Comparison of ENCODE assay signal across 12 mouse cellular contexts in the genomic region with DNA sequence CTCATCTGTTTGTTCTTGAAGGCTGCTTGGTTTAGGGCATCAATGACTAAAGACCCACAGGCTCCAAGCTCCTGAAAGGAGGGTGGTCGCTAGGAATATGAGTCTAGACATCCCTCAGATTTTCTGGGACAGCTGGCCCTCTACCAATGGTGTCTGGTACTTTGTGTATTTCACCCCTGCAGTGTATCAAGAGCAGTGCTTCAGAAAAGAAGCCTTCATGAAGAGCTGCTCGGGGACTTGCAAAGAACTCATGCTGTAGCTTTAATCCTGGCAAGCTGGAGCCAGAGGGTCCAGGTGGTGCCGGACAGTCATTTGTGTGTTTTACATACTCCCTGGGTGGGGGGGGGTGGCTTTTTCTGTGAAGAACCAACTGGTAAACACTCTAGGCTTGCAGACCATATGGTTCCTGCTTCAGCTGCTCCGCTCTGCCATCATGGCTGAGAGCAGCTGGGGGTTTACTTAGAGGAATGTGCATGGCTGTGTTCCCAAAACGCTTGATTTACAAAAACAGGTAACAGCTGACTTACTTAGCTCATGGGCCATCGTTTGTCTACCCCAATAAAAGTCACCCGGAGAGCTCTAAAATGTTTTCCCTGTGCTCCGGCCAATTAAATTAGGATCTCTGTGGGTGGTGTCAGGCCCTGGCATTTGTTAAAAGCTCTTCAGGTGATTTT. TPM values are rescaled to one million over a fixed set of nuclear protein-coding genes. Genes with fewer than 3 reads are reported as not detected.
DNase-seq lines count a peak whose midpoint lies in the region; ATAC-seq and TF ChIP-seq lines count a peak whose summit lies in the region.
"Had no signal": no experiment of that assay in that cellular context is flagged by ENCODE, and none has a peak within 500 bp of the region (broad histone marks: within the 10 kb centered on the region; RNA-seq: fewer than 3 reads in every experiment).

No protein-coding gene starts in this region.

- TF ChIP-seq POLR2A in thymus, adult 2 months (IDR thresholded peaks at IDR 0.05; ENCODE audit: control insufficient read depth, extremely low read depth, insufficient read depth, low read length, poor library complexity), result no peak

- H3K27me3 ChIP-seq in thymus, adult 2 months (ENCODE audit: control insufficient read depth, insufficient read depth, low read length), result no peaks in the 10 kb centered on the region
- H3K27me3 ChIP-seq: heart, embryonic 13.5 days had no signal

- peak; percentile 51 to 55 for DNase-seq in layer of hippocampus, adult 2 months (ENCODE audit: low spot score in 2 of 2)
- DNase-seq in layer of hippocampus, postnatal 10 days (ENCODE audit: low spot score in 2 of 2), result no peak
- peak; percentile 78 for DNase-seq in cerebellum, adult 11-12 months
- peak; percentile 58 to 72 for DNase-seq in cerebellum, postnatal 25 days
- peak; percentile 68 for DNase-seq in layer of hippocampus, adult 9-11 months
- DNase-seq in thymus, adult 2 months, result no peak
- no peak for DNase-seq in frontal cortex, postnatal 14 days (ENCODE audit: low spot score in 2 of 2)

- no peak for TF ChIP-seq CTCF in layer of hippocampus, adult 2 months (conservative IDR thresholded peaks at IDR 0.05)
- TF ChIP-seq CTCF in thymus, adult 2 months (IDR thresholded peaks at IDR 0.05; ENCODE audit: borderline replicate concordance, control insufficient read depth, extremely low read depth, insufficient read depth, low read length, poor library complexity), result no peak

- ATAC-seq in activated CD4-positive, CD25-positive, alpha-beta regulatory T cell, adult 4 months, result no peak

- H3K4me1 ChIP-seq in thymus, adult 2 months (replicated peaks; ENCODE audit: control insufficient read depth, insufficient read depth, low read length), result no peaks in the 10 kb centered on the region
- H3K4me1 ChIP-seq: heart, embryonic 13.5 days had no signal

- 83% methylated on average over 8 of the region's 8 CpGs for WGBS in thymus, adult 2 months

- H3K4me3 ChIP-seq in layer of hippocampus, adult 2 months, result no peak overlapping the region
- no peak overlapping the region for H3K4me3 ChIP-seq in thymus, adult 2 months (ENCODE audit: control insufficient read depth, insufficient read depth, low read length)
- H3K4me3 ChIP-seq: heart, embryonic 13.5 days had no signal

- H3K27ac ChIP-seq in layer of hippocampus, adult 2 months, result peak overlapping the region; percentile 58
- no peak overlapping the region for H3K27ac ChIP-seq in thymus, adult 2 months (ENCODE audit: control insufficient read depth, insufficient read depth, low read length)
- H3K27ac ChIP-seq: heart, embryonic 13.5 days; liver, embryonic 14.5 days had no signal

- H3K36me3 ChIP-seq in thymus, adult 2 months (ENCODE audit: control insufficient read depth, insufficient read depth, low read length), result no peaks in the 10 kb centered on the region
- H3K36me3 ChIP-seq: heart, embryonic 13.5 days had no signal

RNA-seq across cellular contexts. Expression of gene Kcnk13, which starts 38.8 kb away (rescaled TPM):
- total RNA-seq in layer of hippocampus, adult 2 months (2021), result 1 to 10 TPM; 6.2 to 6.9 TPM
- 1 to 10 TPM; 3.3 to 3.7 TPM for total RNA-seq in layer of hippocampus, postnatal 10 days (2021)
- polyA plus RNA-seq in activated CD4-positive, CD25-positive, alpha-beta regulatory T cell, adult 4 months (2017; shearing (Covaris generic)), result not detected
- 0.90 and 1.1 TPM in 2 replicates for polyA plus RNA-seq in thymus, adult 2 months (2012; rRNA removed)
- total RNA-seq: common myeloid progenitor, adult 5-6 weeks; MEL had no signal

Comparison
In these comparisons a context has a peak if more than half of its experiments do, and no peak if none do; other contexts are left out.
1. DNase-seq: peak in layer of hippocampus, adult 2 months (2 of 2), cerebellum, adult 11-12 months (single experiment), cerebellum, postnatal 25 days (2 of 2) and layer of hippocampus, adult 9-11 months (single experiment); none in layer of hippocampus, postnatal 10 days (0 of 2), thymus, adult 2 months (single experiment) and frontal cortex, postnatal 14 days (0 of 2).